Mouse (Mus musculus) granulocyte monocyte progenitor cell, adult 5-6 weeks (primary cell): ENCODE results near the gene Slc38a2. TPM values are rescaled to one million over a fixed set of nuclear protein-coding genes. Genes with fewer than 3 reads are reported as not detected.

Experiments
- ATAC-seq: replicated peaks from 2 replicates; pipeline ENCODE4 v1.8.0; 2016; ENCODE audit warnings: mild to moderate bottlenecking, moderate TSS enrichment, inconsistent platforms; ENCODE audit not compliant: poor library complexity, severe bottlenecking
- total RNA-seq, 2 experiments: library from RNA; stranded (forward) in 1 of 2; stranded (reverse) in 1 of 2; fragments of 200-712, 200-1000 nt in 1 of 2; fragments of >200 nt in 1 of 2; fragmentation: Nextera tagmentation in 1 of 2; gene quantifications; 2 replicates each; pipeline ENCODE4 v1.2.3; 2014 to 2017

Gene Slc38a2
- total RNA-seq, 2 experiments from 2014 or later, result 84.0 to 89.2 TPM

- no peak for ATAC-seq
Measured at GRCm38 (mm10) chr15:96675055-96675454, 24.5 kb downstream of the Slc38a2 start.

DNA sequence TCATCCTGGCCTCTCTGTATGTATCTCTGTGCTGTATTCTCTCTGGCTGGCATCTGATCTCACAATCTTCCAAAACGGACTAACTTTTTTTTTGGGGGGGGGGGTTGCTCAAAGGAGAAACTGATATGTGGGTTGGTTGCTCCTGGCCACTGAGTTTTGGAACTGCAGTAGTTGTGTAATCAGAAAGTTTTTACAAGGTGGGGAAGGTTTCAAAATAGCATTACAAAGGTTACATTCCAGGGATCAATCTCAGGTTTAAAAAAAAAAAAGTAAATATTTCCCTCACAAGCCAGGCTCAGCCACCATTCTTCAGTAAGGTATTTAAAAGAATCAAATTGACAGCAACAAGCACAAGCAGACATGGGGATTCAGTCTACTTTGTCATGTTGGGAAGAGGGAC is 25.4 kb downstream of the Slc38a2 start:
- ATAC-seq, result no peak

GRCm38 (mm10) chr15:96669721-96670120 is 29.8 kb downstream of the Slc38a2 start:
- ATAC-seq, result peak; percentile 44; the same call in 1 of the 2 replicates

- peak; percentile 78 for ATAC-seq
Measured at GRCm38 (mm10) chr15:96666663-96667062, 32.9 kb downstream of the Slc38a2 start.

DNA sequence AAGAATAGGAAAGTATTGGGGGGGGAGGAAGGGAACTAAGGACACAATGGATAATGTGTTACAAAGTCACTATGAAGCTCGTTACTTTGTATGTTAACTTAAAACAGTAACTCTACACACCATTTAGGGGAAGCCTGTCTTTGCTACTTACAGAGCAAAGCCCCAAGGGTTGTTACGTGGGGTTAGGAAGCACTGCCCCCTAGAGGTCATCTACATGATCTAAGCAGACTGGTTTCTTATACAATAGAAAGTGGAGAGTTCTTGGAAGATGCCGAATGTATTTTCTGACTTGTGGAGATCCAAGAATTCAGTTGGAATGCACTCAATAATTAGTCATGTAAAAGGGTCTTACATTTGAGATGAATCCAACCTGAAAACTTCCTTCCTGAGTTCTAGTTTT is 33.6 kb downstream of the Slc38a2 start:
- ATAC-seq, result peak; percentile 74

GRCm38 (mm10) chr15:96660590-96661141 is 38.9 kb downstream of the Slc38a2 start:
- peak; percentile 48 for ATAC-seq

DNA sequence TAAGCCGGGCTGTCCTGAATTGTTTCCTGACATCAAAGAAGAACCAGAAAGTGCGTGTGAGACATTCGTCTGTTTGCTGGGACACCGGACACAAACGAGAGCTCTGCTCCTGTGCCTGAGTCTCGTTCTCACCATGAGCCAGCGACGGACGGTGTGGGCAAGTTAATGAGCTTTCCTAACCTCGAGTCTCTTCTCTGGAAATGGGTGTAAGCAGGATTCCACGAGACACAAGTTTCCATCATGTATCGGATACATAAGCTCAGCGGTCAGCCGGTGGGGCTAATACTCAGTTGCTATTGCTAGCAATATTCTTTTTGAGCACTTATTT is 41.3 kb downstream of the Slc38a2 start:
- ATAC-seq, result no peak

DNA sequence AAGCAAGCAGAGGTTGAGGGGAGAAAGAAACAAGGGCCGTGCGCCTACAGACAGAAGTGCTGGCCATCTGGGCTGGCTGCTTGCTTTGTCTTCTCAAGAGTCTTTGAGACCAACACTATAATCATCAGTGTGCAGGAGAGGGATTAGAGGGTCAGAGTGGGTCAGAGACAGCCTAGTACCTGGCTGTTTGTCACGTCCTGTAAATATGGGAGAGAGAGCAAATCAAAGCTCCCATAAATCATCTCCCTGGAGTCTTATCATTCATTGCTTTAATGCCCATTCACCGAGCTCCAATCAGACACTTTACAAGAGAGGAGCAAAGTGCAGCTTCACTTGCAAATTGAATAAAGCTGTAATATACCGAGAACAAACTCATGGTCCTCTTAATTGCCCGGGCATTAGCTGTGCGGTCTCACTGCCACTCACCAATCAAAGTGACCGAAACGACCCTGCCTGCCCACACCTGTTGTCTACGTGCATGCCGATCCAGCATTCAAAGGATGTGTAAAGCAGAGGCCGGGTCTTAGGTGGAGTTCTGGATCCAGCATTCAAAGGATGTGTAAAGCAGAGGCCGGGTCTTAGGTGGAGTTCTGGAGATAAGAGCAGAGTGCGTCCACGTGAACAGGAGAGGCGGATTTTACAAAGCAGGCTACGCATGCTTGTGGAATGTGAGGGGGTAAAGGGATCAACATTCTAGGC is 41.8 kb downstream of the Slc38a2 start:
- no peak for ATAC-seq

GRCm38 (mm10) chr15:96655514-96655913 is 44.0 kb downstream of the Slc38a2 start:
- ATAC-seq, result peak; percentile 75

DNA sequence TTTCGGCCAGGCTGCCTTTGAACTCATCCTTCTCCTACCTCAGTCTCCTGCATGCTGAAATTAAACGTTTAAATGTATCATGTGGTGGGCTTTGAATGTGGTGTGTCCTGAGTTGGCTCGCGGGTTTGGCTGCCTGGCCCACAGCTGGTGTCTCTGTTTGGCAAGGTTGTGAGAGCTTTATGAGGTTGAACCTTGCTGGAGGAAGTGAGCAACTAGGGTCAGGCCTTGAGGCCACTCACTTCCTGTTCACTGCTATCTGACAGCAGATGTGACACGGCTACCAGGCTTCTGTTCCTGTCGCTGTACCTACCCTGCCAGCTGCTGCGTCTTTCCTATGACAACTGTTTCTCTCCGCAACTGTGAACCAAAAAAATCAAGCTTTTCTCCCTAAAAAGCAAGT is 44.8 kb downstream of the Slc38a2 start:
- peak; percentile 95 for ATAC-seq

DNA sequence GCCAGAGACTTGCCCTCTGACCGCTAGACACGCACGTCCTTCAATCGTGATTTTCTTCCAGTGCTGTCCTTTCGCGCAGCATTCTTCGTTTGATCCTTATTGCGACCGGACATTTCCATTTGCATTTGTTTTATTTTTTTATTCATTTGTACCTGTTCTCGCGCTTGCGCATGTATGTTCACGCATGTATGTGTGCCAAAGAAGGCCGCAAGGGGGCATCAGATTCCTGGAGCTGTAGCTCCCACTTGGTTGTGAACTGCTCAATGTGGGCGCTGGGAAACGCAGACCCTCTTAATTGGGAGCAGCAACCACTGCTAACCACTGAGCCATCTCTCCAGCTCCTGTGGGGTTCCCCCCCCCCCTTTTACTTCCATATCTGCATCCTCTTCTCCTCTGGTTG is 46.5 kb downstream of the Slc38a2 start:
- no peak for ATAC-seq

DNA sequence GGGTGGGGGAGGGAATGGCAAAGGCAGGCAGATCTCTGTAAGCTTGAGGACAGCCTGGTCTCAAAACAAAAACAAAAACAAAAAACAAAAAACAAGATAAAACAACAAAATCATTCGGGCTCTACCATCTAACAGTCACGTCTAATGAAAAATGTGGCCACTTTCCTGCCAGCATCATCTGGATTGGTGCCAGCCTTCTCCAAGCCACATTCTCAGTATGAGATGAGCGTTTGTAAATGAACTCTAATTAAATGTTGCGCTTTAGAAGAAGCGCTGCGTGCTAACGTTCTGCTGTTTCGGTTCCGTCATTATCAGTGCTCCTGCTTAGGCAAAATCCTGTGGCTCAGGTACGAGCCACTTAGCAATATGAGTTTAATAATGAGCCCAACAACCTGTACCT is 47.0 kb downstream of the Slc38a2 start:
- no peak for ATAC-seq

- no peak for ATAC-seq
Measured at GRCm38 (mm10) chr15:96647376-96647775, 52.2 kb downstream of the Slc38a2 start.

GRCm38 (mm10) chr15:96642436-96643405 is 56.8 kb downstream of the Slc38a2 start, which contains the start of gene Slc38a1:
Gene Slc38a1 (minus strand): TSS chr15:96642913.
- ATAC-seq, result peak; percentile 28

DNA sequence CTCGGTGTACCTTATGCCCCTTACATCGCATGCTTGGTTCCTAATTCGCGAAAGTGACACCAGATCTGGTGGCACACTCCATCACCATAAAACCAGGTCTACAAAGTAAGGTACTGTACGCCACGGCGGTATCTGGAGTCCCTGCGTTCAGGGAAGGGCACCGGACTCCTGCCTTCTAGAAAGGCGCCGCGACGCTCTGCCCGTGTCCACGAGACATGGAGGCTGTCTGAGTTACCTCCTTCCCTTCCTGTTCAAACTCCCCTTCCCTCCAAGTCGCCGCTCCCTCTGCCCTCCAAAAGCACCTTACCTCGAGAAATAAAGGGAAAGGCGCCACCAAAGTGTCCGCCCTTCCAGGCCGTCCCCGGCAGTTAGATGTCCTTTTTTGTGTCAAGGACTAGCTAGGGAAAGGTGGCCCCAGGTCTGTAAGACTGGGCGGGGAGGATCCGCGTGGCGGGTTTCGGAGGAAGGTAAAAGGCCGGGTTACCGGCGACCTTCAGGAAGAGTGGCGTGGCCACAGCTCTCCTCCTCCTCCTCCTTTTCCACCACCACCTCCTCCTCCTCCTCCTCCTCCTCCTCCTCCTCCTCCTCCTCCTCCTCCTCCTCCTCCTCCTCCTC is 57.6 kb downstream of the Slc38a2 start:
- no peak for ATAC-seq

DNA sequence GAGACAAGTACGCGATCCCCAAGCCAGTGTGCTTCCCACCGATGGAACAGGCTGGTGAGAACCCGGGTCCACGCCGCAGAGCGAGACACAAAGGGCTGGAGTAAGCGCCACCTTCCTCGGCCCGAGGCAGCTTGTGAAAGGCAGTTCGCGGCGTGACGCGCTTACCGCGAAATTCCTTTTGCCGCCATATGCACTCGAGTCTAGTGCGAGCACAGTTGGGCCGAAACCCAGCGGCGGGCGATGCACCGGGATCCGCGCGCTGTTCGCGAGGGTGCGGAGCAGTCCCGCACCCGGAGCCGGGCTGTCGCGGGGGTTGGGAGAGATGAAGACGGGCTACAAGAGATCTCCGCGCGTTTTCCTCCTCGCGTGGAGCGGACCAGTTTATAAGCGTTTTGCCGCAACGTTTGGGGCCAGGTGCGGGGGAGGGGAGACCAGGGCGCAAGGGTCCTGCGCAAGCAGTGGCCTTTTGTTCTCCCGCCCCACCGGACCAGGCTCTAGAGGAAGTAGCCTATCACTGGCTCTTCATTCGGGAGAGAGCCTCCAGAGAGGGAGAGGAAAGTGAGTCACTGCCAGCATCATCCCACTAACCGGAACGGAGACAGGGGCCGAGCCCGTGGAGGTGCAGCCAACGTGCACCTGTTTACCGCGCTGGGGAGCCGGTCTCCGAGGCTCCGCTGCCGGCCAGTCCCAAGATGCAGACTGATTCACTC is 58.3 kb downstream of the Slc38a2 start:
- peak; percentile 56 for ATAC-seq

GRCm38 (mm10) chr15:96640291-96640985 is 59.1 kb downstream of the Slc38a2 start:
- peak; percentile 8; the same call in 1 of the 2 replicates for ATAC-seq

DNA sequence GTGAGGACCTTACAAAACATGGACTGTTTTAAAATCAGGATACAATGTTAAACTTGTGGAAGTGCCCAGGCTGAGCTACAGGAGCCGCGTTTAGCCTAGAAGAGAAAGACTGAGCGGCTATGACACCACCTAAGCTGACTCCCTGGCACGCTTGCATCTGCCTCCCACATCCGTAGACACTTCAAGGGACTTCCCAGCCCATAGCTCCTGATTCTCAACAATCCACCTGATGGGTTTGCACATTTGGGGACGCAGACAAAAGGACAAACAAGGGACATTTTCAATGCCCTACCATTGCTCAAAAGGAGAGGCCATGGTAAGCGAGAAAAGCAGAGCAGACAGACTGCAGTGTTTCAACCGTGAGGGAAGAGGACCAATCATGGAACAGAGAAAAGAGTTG is 59.9 kb downstream of the Slc38a2 start:
- ATAC-seq, result no peak

- no peak for ATAC-seq
Measured at GRCm38 (mm10) chr15:96638656-96639055, 60.9 kb downstream of the Slc38a2 start.
